Mouse (Mus musculus): ENCODE data around the gene Nol4l. TPM values are rescaled to one million over a fixed set of nuclear protein-coding genes. Genes with fewer than 3 reads are reported as not detected.

Gene Nol4l
- polyA plus RNA-seq, 1 experiment, result 19.2 TPM

GRCm38 (mm10) chr2:153546972-153547371 is 17.2 kb upstream of the Nol4l start:
- Histone ChIP-seq H3K4me1 (ENCODE audit: control insufficient read depth, insufficient read depth, low read length) (peaks cover 72% of the 10 kb centered on the region), H3K4me3 (ENCODE audit: insufficient read depth, low read length) (no peak overlapping the region), H3K27ac (ENCODE audit: insufficient read depth, low read depth, low read length) (no peak overlapping the region)
- TF ChIP-seq CTCF (IDR thresholded peaks at IDR 0.05; ENCODE audit: low read depth, low read length) (no peak), POLR2A (IDR thresholded peaks at IDR 0.05; ENCODE audit: borderline replicate concordance, low read depth, low read length) (no peak)

GRCm38 (mm10) chr2:153546471-153546870 is 16.7 kb upstream of the Nol4l start:
- Histone ChIP-seq H3K4me1 (ENCODE audit: control insufficient read depth, insufficient read depth, low read length) (peaks cover 77% of the 10 kb centered on the region), H3K27ac (ENCODE audit: insufficient read depth, low read depth, low read length) (no peak overlapping the region), H3K4me3 (ENCODE audit: insufficient read depth, low read length) (no peak overlapping the region)
- no peak for TF ChIP-seq POLR2A (IDR thresholded peaks at IDR 0.05; ENCODE audit: borderline replicate concordance, low read depth, low read length)
- no peak for TF ChIP-seq CTCF (IDR thresholded peaks at IDR 0.05; ENCODE audit: low read depth, low read length)

- Histone ChIP-seq H3K4me1 (ENCODE audit: control insufficient read depth, insufficient read depth, low read length) (peaks cover 78% of the 10 kb centered on the region), H3K4me3 (ENCODE audit: insufficient read depth, low read length) (peak overlapping the region; percentile 41), H3K27ac (ENCODE audit: insufficient read depth, low read depth, low read length) (peak overlapping the region; percentile 100)
- no peak for TF ChIP-seq POLR2A (IDR thresholded peaks at IDR 0.05; ENCODE audit: borderline replicate concordance, low read depth, low read length)
- no peak for TF ChIP-seq CTCF (IDR thresholded peaks at IDR 0.05; ENCODE audit: low read depth, low read length)
These were observed 15.0 kb upstream of the Nol4l start for GRCm38 (mm10) chr2:153544771-153545170.

GRCm38 (mm10) chr2:153543911-153544730 is 14.3 kb upstream of the Nol4l start:
- Histone ChIP-seq H3K4me3 (ENCODE audit: insufficient read depth, low read length) (peak overlapping the region; percentile 41), H3K27ac (ENCODE audit: insufficient read depth, low read depth, low read length) (peak overlapping the region; percentile 100), H3K4me1 (ENCODE audit: control insufficient read depth, insufficient read depth, low read length) (peaks cover 72% of the 10 kb centered on the region)
- TF ChIP-seq POLR2A (IDR thresholded peaks at IDR 0.05; ENCODE audit: borderline replicate concordance, low read depth, low read length) (no peak), CTCF (IDR thresholded peaks at IDR 0.05; ENCODE audit: low read depth, low read length) (no peak)

- peaks cover 62% of the 10 kb centered on the region for H3K4me1 ChIP-seq (ENCODE audit: control insufficient read depth, insufficient read depth, low read length)
- TF ChIP-seq CTCF (IDR thresholded peaks at IDR 0.05; ENCODE audit: low read depth, low read length) (no peak), POLR2A (IDR thresholded peaks at IDR 0.05; ENCODE audit: borderline replicate concordance, low read depth, low read length) (no peak)
- peak overlapping the region; percentile 100 for H3K27ac ChIP-seq (ENCODE audit: insufficient read depth, low read depth, low read length)
- no peak overlapping the region for H3K4me3 ChIP-seq (ENCODE audit: insufficient read depth, low read length)
These were observed 13.3 kb upstream of the Nol4l start for GRCm38 (mm10) chr2:153542936-153543668.

DNA sequence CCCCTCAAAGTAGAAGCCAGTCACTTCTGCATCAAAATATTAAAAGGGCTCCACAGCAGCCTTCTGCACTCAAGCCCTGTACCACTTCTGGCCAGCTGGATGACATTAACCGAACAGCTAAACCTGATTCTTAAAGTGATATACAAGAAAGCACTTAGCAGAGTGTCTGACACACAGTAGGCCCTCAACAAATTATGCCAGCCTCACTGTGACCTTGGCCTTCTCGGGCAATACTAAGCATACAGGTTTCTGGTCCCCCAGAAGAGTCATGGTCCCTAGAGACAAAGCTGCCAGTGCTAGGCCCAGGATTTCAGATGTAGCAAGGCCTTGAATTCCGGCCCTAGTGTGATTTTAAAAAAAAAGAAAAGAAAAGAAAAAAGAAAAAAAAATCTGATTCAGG is 9.1 kb upstream of the Nol4l start:
- TF ChIP-seq POLR2A (IDR thresholded peaks at IDR 0.05; ENCODE audit: borderline replicate concordance, low read depth, low read length), result no peak
- peaks cover 26% of the 10 kb centered on the region for H3K4me1 ChIP-seq (ENCODE audit: control insufficient read depth, insufficient read depth, low read length)
- H3K4me3 ChIP-seq (ENCODE audit: insufficient read depth, low read length), result no peak overlapping the region
- no peak overlapping the region for H3K27ac ChIP-seq (ENCODE audit: insufficient read depth, low read depth, low read length)

DNA sequence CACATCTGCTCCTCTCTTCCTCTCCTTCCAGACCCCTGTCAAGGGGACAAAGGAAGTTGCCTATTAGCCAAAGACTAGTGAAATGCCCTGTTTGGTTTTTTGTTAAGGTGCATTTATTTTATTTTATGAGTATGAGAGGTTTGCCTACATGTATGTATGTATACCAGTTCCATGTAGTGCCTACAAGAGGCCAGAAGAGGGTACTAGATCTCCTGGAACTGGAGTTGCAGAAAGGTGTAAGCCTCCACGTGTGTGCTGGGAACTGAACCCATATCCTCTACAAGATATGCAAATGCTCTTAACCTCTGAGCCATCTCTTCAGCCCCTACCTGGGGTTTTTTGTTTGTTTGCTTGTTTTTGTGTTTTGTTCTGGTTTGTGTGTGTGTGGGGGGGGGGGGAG is 4.2 kb upstream of the Nol4l start:
- no peaks in the 10 kb centered on the region for H3K4me1 ChIP-seq (ENCODE audit: control insufficient read depth, insufficient read depth, low read length)
- H3K27ac ChIP-seq (ENCODE audit: insufficient read depth, low read depth, low read length), result no peak overlapping the region
- no peak for TF ChIP-seq CTCF (IDR thresholded peaks at IDR 0.05; ENCODE audit: low read depth, low read length)
- TF ChIP-seq POLR2A (IDR thresholded peaks at IDR 0.05; ENCODE audit: borderline replicate concordance, low read depth, low read length), result no peak
- H3K4me3 ChIP-seq (ENCODE audit: insufficient read depth, low read length), result no peak overlapping the region

GRCm38 (mm10) chr2:153530948-153531347 is 1.2 kb upstream of the Nol4l start:
- Histone ChIP-seq H3K27ac (ENCODE audit: insufficient read depth, low read depth, low read length) (no peak overlapping the region), H3K4me3 (ENCODE audit: insufficient read depth, low read length) (no peak overlapping the region), H3K4me1 (ENCODE audit: control insufficient read depth, insufficient read depth, low read length) (peaks cover 8% of the 10 kb centered on the region; the same call in 1 of the 2 replicates)
- TF ChIP-seq POLR2A (IDR thresholded peaks at IDR 0.05; ENCODE audit: borderline replicate concordance, low read depth, low read length) (no peak), CTCF (IDR thresholded peaks at IDR 0.05; ENCODE audit: low read depth, low read length) (no peak)

DNA sequence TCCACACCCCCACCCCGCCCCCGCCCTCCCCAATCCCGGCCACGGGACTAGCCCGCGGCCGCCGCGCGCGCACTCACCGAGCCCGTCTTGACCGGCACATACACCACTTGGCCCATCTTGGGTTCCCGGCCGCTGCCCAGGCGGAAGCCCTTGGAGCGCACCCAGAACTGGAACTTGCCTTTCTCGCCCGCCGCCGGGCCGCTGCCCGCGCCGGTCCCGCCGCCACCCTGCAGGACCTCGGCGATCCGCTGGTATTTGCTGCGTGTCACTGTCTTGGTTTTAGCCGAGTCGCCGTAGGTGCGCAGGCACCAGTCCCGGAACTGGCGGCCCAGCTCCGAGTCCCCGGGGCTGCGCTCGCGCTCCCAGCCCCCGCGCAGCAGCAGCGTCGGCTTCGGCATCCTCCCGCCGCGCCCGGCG is 398 bp downstream of the Nol4l start:
- Histone ChIP-seq H3K4me3 (ENCODE audit: insufficient read depth, low read length) (peak overlapping the region; percentile 98), H3K27ac (ENCODE audit: insufficient read depth, low read depth, low read length) (peak overlapping the region; percentile 63), H3K4me1 (ENCODE audit: control insufficient read depth, insufficient read depth, low read length) (peaks cover 10% of the 10 kb centered on the region)
- TF ChIP-seq POLR2A (IDR thresholded peaks at IDR 0.05; ENCODE audit: borderline replicate concordance, low read depth, low read length), result no peak
- TF ChIP-seq CTCF (IDR thresholded peaks at IDR 0.05; ENCODE audit: low read depth, low read length), result no peak
